In the genomic region with DNA sequence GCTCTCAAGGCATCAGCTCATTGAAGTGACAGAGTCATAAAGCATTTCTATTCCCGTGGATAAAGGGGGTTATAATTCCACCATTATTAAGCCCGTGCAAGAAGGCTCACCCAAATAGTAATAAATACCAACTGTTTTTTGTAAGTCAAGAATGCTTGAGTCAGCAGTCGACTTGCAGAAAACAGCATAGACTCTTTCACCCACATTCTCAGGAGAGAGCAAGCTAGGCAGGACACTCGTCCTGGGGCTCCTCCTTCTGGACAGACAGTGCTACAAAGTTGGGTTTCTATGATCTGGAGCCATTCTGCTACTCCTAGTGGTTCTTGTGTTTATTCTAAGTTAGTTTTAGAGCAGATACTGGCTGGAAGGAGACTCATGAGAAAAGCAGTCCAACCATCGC, we compare ENCODE assay signal across 8 mouse cellular contexts. TPM values are rescaled to one million over a fixed set of nuclear protein-coding genes. Genes with fewer than 3 reads are reported as not detected.
DNase-seq lines count a peak whose midpoint lies in the region; ATAC-seq lines count a peak whose summit lies in the region.

No protein-coding gene starts in this region.

- no peak overlapping the region for H3K27ac ChIP-seq in midbrain, embryonic 11.5 days (ENCODE audit: low read depth, low read length)
- no peak overlapping the region for H3K27ac ChIP-seq in midbrain, embryonic 10.5 days (replicated peaks)
- H3K27ac ChIP-seq in forebrain, embryonic 16.5 days (ENCODE audit: low read length), result no peak overlapping the region

- no peaks in the 10 kb centered on the region for H3K27me3 ChIP-seq in midbrain, embryonic 11.5 days (ENCODE audit: control insufficient read depth, insufficient read depth, low read length)
- peaks cover 21% of the 10 kb centered on the region for H3K27me3 ChIP-seq in midbrain, embryonic 10.5 days (ENCODE audit: low read depth, poor library complexity, severe bottlenecking)
- H3K27me3 ChIP-seq in forebrain, embryonic 16.5 days (replicated peaks; ENCODE audit: control insufficient read depth, insufficient read depth, low read length), result no peaks in the 10 kb centered on the region

- no peaks in the 10 kb centered on the region for H3K9me3 ChIP-seq in midbrain, embryonic 11.5 days (ENCODE audit: control insufficient read depth, low read length)
- H3K9me3 ChIP-seq in midbrain, embryonic 10.5 days (replicated peaks), result no peaks in the 10 kb centered on the region
- no peaks in the 10 kb centered on the region for H3K9me3 ChIP-seq in forebrain, embryonic 16.5 days (ENCODE audit: control insufficient read depth, low read length)

- H3K4me2 ChIP-seq in midbrain, embryonic 11.5 days, result no peak overlapping the region
- H3K4me2 ChIP-seq in forebrain, embryonic 16.5 days (ENCODE audit: low read length), result no peak overlapping the region

- no peak overlapping the region for H3K9ac ChIP-seq in midbrain, embryonic 11.5 days (ENCODE audit: low read length)
- H3K9ac ChIP-seq in forebrain, embryonic 16.5 days (replicated peaks; ENCODE audit: low read depth, low read length), result no peak overlapping the region

- no peaks in the 10 kb centered on the region for H3K36me3 ChIP-seq in midbrain, embryonic 11.5 days (ENCODE audit: control insufficient read depth, insufficient read depth, low read length)
- H3K36me3 ChIP-seq in midbrain, embryonic 10.5 days, result no peaks in the 10 kb centered on the region
- H3K36me3 ChIP-seq in forebrain, embryonic 16.5 days (ENCODE audit: control insufficient read depth, insufficient read depth), result no peaks in the 10 kb centered on the region

- 49% methylated on average over 5 of the region's 5 CpGs for WGBS in midbrain, embryonic 11.5 days
- WGBS in midbrain, embryonic 10.5 days, result 62% methylated on average over 5 of the region's 5 CpGs
- 50% methylated on average over 5 of the region's 5 CpGs for WGBS in forebrain, embryonic 16.5 days

- intact Hi-C loops in heart, postnatal 36 days (cut with DNase I), result loop anchor here (1.0 kb wide), 1 partner anchor 173 kb away; no protein-coding TSS in a partner anchor

- H3K4me3 ChIP-seq in midbrain, embryonic 11.5 days (ENCODE audit: low read depth, low read length), result no peak overlapping the region
- no peak overlapping the region for H3K4me3 ChIP-seq in midbrain, embryonic 10.5 days
- H3K4me3 ChIP-seq in forebrain, embryonic 16.5 days (replicated peaks; ENCODE audit: low read length), result no peak overlapping the region

- ATAC-seq in midbrain, embryonic 11.5 days (ENCODE audit: low FRiP score), result no peak
- no peak for ATAC-seq in activated CD4-positive, CD25-positive, alpha-beta regulatory T cell, adult 4 months
- ATAC-seq in forebrain, embryonic 16.5 days, result no peak

- DNase-seq in midbrain, embryonic 11.5 days (ENCODE audit: low spot score, missing footprints), result peak; percentile 72
- no peak for DNase-seq in midbrain, embryonic 10.5 days (ENCODE audit: low spot score)
- peak; percentile 19 to 20 for DNase-seq in cerebellum, postnatal 36 days
- DNase-seq in heart, postnatal 36 days, result peak; percentile 55 to 57
- DNase-seq in layer of hippocampus, adult 9-10 months (ENCODE audit: low spot score), result peak; percentile 58
- DNase-seq in lung, postnatal 25 days (ENCODE audit: low spot score), result peak; percentile 80

- H3K4me1 ChIP-seq in midbrain, embryonic 11.5 days (ENCODE audit: control insufficient read depth, insufficient read depth, low read length), result 0 out of 2 replicates have a peak, but pooled peaks cover 3% of the 10 kb centered on the region
- peaks cover 34% of the 10 kb centered on the region for H3K4me1 ChIP-seq in midbrain, embryonic 10.5 days
- H3K4me1 ChIP-seq in forebrain, embryonic 16.5 days (replicated peaks; ENCODE audit: control insufficient read depth, insufficient read depth, low read length), result no peaks in the 10 kb centered on the region

RNA-seq across cellular contexts. Expression of a gene that starts 24.4 kb away (rescaled TPM):
- 0.11 TPM in 1 of 2 replicates, not detected in the other for polyA plus RNA-seq in midbrain, embryonic 11.5 days (2014; fragmentation: Nextera tagmentation; extraction: Ambion mirVana)
- polyA plus RNA-seq in midbrain, embryonic 10.5 days (2016; fragmentation: Nextera tagmentation; extraction: Ambion mirVana), result 0.07 TPM in 1 of 2 replicates, not detected in the other
- not detected for total RNA-seq in heart, postnatal 36 days (2021)
- not detected for polyA plus RNA-seq in activated CD4-positive, CD25-positive, alpha-beta regulatory T cell, adult 4 months (2017; shearing (Covaris generic))
- not detected in 2 replicates for polyA plus RNA-seq in forebrain, embryonic 16.5 days (2015; fragmentation: Nextera tagmentation; extraction: Ambion mirVana)
